Mouse (Mus musculus) erythroblast, embryonic 14.5 days (primary cell): ENCODE results near the gene Dync2li1.

Source experiments
- GATA1 ChIP-seq: IDR thresholded peaks from 2 replicates; pipeline ENCODE4 v1.6.1; 2012; ENCODE audit warnings: low read length, inconsistent platforms, mixed read lengths
- TAL1 ChIP-seq: IDR thresholded peaks from 3 replicates; pipeline ENCODE4 v1.6.1; 2012; ENCODE audit warnings: low read length, inconsistent platforms, mixed read lengths

GRCm38 (mm10) chr17:84690111-84690510 is 63.8 kb downstream of the Dync2li1 start:
- TF ChIP-seq GATA1 (no peak), TAL1 (no peak)
